Mouse (Mus musculus) A20 (cell line): Measurements from ENCODE around the gene Gna13.
A peak's percentile ranks its signal among the peaks of the same experiment; 100 is the strongest.

ENCODE experiments used
- DNase-seq: peaks from one replicate; pipeline ENCODE4 v3.0.0-alpha.2; 2011; ENCODE audit warnings: low read depth, low spot score

Gna13 gene

DNA sequence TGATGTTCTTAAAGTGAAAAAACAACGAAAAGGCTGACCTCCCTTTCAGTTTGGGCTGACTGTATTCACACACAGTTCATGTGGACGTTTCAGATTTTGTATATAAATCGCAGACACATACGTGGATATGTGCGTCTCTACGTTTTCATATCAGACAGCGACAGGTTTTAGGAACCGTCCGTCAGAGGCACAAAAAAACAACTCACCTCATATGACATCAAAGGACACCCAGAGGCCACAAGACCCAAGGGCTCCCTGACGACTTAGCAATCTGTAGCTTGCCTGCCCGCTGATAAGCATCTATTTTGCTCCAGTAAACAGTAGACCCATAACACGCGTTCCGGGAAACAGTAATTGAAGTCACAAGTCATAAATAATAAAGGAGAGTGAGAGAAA is 57.9 kb downstream of the Gna13 start:
- peak; percentile 91 for DNase-seq

DNA sequence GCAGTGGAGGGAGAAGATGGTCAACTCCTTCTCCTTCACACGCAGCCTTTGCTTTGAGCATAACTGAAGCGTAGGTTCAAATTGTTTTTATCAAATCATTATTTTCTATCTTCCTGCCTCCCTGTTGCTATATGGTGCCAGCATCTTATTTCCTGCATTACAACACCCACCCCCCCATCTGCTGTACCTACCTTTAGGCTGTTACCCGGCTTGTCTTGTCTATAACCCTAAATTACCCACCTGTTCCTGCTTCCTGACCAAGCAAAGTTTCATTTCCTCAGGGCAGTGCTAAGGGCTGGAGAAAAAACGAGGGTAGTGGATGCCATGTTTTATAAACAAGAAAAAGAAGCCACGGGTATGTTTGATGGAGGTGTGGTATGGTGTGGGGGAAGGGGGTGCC is 58.6 kb downstream of the Gna13 start:
- DNase-seq: peak; percentile 84

DNA sequence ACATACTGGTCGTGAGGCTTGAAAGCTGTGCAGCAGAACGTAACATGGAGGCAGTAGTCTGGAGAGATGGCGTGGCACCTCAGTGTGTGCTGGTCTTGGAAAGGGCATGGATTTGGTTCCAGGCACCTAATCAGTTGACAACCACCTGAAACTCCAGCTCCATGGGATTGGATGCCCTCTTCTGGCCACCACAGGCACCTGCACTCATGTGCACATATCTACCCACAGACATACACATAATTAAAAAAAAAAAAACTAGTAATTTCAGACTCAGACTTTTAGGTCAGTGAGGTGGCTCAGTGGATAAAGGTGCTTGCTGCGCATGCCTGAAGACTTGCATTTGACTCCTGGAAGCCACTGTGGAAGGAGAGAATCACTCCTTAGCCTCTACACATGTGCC is 59.6 kb downstream of the Gna13 start:
- DNase-seq: no peak

DNA sequence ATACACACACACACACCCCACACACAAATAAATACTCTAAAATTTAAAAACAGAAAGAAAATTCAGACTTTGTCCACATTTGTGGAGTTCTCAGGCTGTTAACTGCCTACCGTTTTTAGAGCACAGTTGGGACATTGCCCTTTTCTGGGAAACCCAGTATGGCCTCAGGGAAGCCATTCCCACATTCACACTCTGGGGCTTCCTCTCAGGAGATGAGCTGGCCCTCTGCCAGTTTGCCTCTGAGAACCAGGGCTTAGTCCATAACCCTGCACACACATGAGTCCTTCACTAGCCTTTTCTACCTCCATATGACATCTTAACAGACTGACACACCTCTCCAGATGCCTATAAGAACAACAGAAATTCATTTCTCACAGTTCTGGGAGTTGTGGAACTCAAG is 60.7 kb downstream of the Gna13 start:
- no peak for DNase-seq

DNA sequence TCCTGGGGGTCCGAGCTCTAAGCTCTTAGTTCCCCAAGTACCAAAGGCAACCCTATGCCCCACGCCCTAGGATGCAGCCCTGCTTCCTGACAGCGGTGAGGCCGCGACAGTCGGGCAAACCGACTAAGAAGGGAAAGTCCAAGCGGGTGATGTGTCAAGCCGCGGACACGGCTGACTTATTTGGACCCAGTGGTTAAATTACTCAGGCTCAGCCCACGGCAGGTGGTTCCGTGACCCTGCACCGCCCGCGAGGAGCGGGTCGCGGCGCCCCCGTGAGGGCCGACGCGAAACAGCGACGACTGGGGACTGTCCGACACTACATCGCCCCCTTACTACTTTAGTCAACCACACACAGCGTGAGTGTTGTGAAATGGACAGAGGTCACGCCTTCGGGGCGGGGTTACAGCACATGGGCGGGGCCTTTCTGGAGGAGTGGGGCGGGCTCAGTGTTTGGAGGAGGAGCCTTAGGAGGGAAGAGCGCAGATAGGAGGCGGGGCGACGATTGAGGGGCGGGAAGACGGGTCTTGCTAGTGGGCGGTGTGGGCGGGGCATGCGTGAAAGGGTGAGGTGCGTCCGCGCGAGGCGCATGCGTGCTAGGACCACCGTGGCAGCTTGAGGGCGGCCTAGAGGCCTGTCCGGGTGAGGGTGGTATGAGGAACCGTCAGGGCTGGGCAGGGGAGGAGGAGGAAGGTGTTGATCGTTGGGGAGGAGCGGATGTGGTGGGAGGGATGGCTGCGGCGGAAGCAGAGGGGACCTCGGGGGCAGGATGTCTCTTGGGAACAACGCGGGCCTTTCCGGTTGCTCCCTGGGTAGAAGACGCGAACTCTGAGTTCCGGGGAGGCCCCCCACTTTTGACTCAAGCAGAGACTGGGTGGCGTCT is 63.0 kb downstream of the Gna13 start, which contains the start of gene Amz2:
TSS of gene Amz2 (plus strand) at position 555 of the 880 bp plus-strand sequence.
- peak; percentile 100 for DNase-seq

DNA sequence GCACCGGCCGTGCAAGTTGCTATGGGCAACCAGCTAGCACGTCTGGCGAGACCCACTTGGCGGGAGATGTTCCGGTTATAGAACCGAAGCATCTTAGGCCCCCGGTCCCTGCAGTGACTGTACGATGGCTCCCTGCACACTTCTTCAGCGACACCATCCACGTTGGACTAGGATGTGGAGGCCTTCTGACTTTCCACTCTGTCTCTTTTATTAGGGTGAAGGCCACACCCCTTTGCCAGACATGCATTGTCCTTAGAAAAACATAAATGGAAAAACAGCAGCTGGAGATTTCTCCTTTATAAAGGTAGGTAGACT is 63.6 kb downstream of the Gna13 start:
- DNase-seq: no peak

DNA sequence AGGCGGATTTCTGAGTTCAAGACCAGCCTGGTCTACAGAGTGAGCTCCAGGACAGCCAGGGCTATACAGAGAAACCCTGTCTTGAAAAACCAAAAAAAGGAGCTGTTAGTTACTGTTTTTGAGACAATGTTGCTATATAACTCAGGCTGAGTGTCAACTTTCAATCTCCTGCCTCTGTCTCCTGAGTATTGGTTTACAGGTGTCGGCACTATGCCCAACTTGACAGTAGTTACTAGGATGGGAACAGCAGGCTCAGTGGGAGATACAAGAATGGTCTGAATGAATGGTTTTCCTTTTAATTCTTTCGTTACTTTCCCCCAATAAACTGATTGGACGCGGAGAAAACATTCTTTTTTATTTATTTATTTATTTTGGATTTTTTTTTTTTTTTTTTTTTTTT is 64.7 kb downstream of the Gna13 start:
- peak; percentile 51 for DNase-seq

DNA sequence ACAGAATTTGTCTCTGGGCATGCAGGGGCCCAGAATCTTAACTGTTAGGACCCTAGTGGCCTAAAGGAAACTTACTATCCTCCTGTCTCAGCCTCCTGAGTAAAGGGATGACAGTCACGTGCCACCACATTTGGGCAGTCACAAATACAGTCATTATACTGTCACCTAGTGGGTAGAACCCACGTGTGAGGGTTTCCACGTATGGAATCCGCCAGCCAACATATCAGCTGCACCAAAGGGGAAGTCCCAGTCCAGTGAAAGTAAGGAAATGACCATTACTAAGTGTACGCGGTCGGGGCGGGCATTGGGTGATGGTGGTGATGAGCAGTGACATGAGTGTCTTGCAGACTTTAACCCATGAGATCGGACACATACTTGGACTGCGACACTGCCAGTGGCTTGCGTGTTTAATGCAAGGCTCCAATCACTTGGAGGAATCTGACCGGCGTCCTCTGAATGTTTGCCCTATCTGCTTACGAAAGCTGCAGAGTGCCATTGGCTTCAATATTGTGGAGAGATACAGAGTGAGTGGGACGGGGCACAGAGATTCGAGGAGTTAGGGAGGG is 71.7 kb downstream of the Gna13 start:
- no peak for DNase-seq

DNA sequence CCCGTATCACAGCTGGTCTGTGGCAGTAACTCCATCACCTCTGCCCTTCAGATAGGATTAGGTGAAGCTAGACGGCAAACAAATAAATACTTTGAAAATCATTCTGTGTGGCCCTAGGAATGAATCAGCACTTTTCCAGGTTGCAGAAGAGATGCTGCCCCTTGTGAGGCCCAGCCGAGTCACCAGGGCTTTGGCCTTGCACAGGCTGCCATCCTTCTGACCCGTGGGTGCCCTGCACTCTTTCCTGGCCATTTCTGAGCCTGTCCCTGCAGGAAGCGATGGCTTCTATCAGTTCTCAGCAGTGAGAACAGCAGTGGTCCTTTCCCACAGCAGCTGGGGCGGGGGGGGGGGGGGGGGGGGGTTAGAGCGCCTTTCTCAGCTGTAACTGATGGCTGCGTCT is 74.3 kb downstream of the Gna13 start:
- no peak for DNase-seq

DNA sequence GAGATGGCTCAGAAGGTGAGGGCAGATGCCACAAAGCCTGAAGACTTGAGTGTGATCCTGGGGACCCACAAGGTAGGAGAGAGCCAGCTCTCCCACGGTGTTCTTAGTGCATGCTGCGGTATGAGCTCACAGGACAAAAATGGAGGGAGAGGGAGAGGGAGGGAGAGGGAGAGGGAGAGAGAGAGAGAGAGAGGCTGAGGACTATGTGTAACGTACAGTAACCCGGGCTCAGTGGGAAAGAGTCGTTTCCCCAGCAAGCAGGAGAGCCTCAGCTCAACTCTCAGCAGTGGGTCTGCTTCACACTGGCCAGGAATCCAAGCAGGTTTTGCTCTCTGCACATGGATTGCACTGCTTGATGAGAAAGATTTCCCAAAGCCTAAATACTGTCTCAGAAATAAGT is 76.6 kb downstream of the Gna13 start:
- no peak for DNase-seq

DNA sequence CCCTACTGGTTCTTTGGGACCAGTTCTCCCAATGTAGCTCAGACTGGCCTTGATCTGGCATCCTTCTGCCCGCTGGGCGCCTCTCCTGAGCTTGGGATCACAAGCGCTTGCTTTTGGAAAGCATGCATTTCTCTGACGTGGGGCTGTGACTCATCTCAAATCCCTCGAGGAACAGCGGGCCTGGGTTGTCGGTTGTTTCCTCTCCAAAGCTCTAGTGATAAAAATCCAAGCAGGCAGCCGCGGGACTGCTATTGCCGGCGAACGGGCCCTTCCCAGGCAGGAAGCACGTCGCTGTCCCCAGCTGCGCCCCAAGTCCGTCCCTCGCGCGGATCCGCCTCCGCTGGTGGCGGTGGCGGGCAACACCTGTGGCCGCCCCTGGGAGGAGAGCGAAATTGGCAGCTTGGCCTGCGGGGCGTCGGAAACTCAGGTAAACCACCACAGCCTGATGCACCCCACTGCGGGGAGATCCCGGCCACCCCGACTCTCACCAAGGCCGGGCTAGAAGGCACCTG is 77.3 kb downstream of the Gna13 start:
- peak; percentile 95 for DNase-seq

DNA sequence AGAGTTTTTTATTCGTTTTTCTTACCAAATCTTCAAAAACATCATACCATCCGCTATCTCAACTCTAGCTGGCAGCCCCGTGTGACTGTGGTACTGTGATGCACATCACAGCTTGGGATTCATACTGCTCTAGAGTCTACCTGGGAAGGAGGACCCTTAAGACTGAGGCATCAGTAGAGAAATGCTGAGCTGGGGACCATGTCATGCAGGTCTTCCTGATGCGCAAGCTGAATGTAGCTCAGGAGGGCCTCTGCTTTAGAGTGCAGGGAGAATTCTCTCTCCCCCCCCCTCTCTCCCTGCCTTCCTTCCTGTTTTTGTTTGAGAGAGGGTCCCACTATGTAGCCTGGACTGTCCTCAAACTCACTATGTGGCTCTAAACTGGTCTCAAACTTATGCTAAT is 78.0 kb downstream of the Gna13 start:
- peak; percentile 70 for DNase-seq

DNA sequence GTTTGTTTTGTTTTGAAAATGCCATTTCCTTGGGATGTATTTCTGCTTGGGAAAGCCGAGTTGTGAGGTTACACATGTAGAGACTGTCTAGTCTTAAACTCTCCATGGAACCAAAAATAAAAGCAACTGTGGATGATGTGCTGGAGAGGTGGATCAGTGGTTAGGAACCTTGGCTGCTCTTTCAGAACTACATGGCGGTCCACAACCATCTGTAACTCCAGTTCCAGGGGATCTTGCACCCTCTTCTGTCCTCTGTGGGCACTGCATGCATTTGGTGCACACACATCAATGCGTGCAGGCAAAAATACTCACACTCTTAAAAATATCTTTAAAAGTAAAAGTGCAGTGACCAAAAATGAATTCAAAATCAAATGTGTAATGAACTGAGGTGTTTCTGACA is 78.5 kb downstream of the Gna13 start:
- peak; percentile 86 for DNase-seq

DNA sequence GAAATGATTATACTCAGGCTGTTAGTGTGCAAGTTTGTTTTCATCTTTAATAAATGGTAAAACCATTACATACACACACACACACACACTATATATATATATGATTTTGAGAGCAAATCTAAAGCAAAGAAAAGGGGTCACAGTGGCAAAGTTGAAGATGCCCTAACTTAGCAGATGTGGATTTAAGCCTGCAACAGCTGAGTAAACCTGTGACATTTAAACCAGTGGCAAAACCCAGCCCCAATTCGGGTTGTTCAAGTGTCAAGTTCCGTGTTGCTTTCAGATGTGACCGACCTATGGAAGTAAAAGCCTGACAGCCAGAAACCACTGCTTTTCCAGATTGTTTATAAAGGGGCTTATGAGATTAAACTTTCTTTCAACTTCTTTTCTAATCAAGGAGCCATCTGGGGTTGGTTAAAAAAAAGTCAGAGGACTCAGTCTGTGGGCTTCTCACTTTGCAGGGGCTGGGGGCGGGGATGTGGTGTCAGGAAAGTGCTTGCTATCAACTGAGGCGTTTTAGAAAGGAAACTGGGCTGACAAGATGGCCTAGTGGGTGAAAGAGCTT is 79.6 kb downstream of the Gna13 start:
- no peak for DNase-seq

DNA sequence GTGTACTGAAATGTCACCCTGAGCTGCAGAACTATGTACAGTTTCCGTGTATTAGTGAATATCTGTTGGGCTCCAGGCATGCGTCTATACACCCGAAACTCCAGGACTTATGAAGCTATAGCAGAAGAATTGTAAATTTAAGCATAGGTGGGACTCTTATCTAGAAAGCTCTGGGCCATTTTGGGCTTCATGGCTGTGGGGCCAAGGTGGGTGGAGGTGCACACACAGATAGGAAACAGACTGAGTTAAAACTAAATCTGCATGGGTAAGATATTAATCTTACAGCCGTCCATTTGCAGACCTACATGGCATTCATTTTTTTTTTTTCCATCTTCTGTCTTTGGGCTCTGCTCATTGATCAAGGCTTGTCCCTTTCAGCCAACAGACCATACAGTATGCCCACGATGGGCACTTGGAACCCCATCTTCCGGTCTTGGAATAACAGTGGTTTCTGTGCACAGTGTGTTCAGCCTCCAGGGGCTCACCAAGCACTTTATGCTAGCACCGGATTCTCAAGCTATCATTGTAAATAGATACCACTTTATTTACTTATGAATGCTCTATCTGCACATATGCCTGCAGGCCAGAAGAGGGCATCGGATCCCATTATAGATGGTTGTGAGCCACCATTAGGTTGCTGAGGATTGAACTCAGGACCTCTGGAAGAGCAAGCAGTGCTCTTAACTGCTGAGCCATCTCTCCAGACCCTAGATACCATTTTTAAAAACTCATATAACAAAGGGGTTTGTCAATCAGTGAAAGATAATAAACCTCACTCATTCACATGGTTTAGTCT is 81.0 kb downstream of the Gna13 start:
- peak; percentile 34 for DNase-seq

DNA sequence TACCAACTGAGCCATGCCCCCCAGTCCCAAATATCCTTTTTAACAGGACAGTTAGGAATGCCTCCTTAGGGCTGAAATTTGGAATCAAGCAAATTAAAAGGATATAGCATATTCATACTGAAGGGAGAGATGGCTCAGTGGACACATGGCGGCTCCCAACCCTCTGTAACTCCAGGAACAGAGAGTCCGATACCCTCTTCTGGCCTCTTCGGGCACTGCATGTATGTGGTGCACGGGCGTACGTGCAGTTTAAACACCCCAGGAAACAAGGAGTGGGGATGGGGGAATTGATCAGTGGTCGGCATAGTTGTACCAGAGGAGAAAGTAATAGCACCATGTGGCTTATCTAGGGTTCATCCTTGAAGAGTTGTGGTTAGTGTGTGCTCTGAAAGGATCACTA is 82.0 kb downstream of the Gna13 start:
- DNase-seq: peak; percentile 49

DNA sequence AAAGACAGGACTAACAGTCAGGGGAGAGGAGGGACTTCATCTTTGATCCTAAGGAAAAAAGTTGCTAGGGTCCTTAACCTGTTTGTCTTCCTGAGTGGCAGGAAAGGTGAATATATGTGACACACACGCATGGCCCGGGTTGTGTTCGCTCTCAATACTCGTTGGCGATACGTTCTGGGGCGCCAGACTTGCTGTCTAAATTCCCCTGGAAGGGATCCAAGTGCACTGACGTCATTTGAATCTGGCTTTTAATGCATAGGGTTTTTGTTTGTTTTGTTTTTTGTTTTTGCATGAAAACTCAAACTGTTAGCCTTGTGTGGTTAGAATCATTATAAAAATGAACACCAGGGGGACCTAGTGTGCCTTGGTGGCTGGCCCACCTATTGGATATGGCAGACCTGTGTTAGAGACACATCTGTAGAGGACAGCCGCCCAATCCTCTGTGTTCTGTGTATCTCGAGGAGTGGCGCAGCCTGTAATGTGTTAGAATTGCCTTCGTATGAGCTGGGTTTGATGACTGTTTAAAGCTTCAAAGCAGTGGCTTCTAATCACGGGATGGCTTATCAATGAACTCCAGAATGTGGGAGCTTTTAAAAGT is 82.9 kb downstream of the Gna13 start:
- peak; percentile 74 for DNase-seq
